ENCODE assay signal across 13 mouse cellular contexts in genomic region chr7:46068831-46069230, GRCm38 (mm10). TPM values are rescaled to one million over a fixed set of nuclear protein-coding genes. Genes with fewer than 3 reads are reported as not detected.
"Had no signal": no experiment of that assay in that cellular context is flagged by ENCODE, and none has a peak within 500 bp of the region (broad histone marks: within the 10 kb centered on the region; RNA-seq: fewer than 3 reads in every experiment).

No protein-coding gene starts in this region.

- DNase-seq: forebrain, postnatal 0 days; heart, adult 11 months; heart, adult 2 months; heart, postnatal 14 days; heart, postnatal 36 days; kidney, adult 18-20 months; kidney, adult 8-10 months; kidney, postnatal 10 days; kidney, postnatal 25 days; kidney, postnatal 4 days; liver; liver, embryonic 13.5 days had no signal

RNA-seq across cellular contexts. Expression of gene Kcnj11, which starts 31.7 kb away (rescaled TPM):
- total RNA-seq: hematopoietic stem cell, adult 5-6 weeks had no signal

RNA-seq across cellular contexts. Expression of gene Abcc6, which starts 38.7 kb away (rescaled TPM):
- total RNA-seq: heart, adult 2 months; heart, postnatal 36 days; hematopoietic stem cell, adult 5-6 weeks had no signal
